Mouse (Mus musculus) urinary bladder, postnatal 25 days (tissue): ENCODE results near the gene Med23.

Experiments
- DNase-seq: peaks from one replicate; pipeline ENCODE4 v3.0.0; 2022; ENCODE audit warnings: low spot score

Med23 gene

DNA sequence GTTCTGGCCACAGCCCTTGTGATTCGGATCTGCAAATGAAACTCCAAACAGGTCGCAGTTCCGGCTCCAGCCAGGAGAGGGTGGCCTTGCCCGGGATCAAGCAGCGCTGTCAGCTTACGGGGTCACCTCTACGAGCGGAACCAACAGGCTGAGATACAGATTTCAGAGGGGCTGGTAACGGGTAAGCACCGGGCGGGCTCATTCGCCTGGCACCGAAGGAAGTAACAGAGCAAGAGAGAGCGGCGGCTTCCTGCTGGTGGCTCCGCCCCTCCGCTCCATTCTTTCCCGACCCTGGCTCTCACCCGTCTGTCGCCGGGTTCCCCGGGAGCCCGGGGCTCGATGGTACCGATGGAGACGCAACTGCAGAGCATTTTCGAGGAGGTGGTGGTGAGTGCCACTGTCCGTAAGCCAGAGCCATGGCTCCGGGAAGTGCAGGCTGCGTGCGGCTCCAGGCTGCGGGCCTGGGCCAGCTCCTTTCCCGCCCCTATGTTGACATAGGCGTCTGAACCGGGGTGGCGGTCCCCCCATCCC lies at the start of gene Med23:
Gene Med23, plus strand, starts transcription at position 227 of the 531 bp plus-strand sequence.
- DNase-seq, result peak; percentile 97

DNA sequence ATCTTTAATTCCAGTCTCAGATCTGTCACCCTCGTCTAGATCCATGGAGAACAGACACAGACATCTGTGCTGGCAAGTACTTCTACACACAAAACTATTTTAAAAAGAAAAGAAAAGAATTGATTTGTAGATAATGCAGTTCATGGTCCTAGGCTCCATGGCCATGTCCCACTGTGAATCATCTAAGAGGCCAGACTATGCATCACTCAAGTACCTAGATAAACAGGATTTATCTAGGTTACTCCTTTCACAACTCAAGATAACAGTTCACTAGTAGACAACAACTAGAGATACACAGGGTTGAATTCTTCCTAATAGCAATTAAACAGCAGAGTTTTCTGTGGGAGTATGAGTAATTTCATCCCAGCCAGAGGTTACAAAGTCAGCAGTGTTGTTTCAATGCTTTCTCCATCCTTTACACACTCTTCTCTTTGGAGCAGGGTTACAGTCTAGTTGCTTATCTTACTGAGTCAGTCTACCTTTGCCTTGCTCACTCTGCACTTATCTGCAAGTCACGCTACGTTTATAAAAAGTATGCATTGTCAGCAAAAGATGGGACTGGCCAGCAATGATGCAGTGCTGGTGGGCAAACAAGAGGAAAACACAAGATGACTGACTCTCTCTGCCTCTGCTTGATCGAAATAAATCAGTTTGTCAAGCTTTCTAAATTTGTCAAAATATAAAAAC lies 47.7 kb upstream of the Med23 start:
- DNase-seq, result no peak

DNA sequence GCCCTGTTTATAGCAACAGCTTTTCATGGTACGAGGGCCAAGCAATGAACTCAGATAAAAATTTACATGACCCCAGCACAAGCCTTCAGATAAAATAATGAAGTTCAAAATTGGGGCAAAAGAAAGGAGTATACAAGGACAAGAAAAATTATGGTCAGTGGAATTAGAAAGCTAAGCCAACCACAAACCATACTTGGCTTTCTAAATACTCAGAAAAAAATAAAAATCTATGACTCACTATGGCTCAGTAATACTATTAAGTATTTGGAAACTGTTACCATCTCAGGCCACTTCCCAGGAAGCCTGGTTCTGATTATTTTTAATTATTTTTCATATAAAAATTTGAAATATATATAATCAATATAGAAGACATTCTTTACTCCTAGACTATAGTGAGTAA lies 46.9 kb upstream of the Med23 start:
- DNase-seq, result no peak

DNA sequence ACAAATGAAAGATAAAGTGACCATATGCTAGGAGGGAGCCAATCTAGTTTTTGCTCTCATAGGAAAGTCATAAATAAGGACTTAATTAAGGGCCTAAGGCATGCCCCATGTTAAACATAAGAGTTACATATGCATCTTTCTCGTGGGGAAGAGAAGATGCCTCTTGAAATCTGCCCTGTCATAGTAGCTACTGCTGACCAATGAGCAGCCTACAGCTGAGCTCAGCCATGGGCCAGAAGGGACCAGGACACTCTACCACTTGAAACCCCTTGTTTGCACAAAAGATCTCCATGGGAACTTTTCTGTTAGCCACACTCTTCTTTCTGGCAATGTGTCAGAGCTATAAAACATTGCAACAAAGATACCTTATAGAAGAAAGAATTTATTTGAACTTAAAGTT lies 46.5 kb upstream of the Med23 start:
- DNase-seq, result no peak

DNA sequence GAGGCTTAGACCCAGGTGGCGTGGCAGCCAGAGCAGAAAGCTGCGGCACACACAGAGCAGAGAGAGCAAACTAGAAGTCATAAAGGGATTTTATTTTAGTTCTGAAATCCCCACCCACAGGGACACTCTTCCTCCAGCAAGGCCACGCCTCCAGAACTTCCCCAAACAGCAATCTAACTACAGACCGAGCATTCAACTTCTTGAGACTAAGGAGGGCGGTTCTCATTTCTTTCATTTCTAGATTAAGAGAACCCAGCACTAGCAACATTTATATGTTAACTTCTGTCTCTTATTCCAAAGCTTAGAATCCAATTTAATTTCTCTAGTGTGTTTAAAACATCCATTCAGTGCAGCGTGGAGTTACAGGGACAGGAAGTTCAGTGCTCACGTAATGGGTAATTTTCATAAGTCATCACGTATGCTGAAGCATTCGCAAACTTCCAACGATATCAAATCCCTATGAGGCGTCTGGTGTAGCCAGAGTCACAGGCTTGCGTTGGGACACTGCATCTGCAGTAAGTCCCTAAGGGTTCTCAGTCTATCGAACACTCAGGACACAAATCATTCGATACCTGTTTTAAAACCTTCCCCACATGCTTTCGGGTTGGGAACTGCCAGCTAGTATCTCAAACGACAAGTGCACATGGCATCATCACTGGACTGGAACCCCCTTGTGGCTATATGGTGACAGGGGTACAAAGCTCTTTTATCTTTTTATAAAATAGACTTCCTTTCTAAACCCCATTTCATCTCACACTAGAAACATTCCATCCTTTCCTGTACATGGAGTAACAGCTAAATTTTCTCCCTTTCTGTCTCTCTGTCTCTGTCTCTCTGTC lies 45.9 kb upstream of the Med23 start:
- DNase-seq, result no peak

DNA sequence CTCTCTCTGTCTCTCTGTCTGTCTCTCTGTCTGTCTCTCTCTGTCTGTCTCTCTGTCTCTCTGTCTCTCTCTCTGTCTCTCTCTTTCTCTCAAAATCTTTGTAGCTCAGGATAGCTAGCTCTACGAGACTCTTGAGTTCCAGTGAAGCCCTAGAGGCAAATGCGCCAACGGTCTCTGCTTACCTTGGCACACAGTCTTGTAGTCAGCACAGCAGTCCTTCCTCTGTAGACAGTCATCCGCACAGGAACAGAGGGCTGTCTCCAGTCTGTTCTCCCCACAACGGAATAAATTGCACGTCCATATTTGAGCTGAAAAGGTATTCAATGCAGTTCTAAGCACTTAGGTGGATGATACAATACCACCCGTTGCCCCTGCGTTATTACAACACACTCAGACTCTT lies 45.2 kb upstream of the Med23 start:
- no peak for DNase-seq

DNA sequence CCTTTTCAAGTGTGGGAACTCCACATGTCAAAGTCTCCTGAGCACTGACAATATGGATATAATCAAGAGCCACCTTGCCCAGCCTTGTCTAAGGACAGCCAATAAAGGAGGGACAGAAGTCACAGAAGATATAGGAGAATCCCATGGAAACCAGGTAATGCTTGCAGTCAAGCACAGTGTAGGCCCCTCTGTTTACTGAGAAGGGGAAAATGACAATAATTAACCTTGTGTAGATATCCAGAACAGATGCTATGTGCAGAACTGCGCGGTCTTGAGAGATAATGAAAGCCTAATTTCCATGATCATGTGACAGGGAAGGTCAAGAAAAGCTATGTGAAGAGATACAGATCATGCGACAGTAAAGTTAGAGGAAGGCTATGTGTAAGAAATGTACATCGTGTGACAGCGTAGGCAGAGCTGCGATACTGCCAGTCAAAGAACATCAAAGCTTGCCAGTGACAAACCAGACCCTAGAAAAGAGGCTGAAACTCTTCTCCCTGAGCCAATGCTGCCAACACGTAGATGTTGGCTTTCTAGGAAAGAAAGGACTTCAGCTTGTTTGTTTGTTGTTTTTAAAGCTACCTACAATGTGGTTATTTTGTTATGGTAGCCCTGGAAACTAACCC lies 44.2 kb upstream of the Med23 start:
- no peak for DNase-seq

DNA sequence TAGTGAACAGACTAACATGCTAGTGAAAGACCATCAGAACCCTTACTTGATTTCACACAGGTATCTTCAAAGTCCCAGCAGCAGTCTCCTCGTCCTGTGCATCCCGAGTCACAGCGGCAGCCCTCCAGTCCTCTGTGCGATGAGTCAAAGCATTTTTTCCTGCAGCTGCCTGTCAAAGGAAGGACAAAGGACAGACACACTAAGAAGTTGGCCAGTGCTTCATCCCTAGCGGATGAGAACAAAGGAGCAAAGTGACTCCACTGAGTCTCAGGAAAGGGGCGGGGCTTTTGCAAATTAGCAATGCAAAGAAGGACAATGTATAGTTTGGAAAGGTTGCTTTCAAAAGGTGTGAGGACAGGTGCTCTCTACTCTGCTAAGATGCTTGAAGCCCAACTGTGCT lies 43.7 kb upstream of the Med23 start:
- no peak for DNase-seq

DNA sequence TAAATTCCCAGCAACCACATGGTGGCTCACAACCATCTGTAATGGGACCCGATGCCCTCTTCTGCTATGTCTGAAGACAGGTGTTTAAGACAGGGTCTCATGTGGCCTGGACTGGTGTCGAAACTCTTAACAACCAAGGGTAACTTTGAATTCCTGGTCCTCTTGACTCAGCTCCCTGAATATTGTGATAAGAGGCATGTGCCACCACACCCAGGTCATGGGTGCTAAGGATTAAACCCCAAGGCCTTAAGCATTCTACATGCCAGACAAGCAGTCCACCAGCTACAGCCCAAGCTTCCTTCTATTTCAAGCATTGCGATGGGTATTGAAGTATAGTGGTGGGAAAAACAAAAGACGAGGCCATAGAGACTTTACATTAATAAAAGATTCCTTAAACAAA lies 41.6 kb upstream of the Med23 start:
- DNase-seq, result no peak

DNA sequence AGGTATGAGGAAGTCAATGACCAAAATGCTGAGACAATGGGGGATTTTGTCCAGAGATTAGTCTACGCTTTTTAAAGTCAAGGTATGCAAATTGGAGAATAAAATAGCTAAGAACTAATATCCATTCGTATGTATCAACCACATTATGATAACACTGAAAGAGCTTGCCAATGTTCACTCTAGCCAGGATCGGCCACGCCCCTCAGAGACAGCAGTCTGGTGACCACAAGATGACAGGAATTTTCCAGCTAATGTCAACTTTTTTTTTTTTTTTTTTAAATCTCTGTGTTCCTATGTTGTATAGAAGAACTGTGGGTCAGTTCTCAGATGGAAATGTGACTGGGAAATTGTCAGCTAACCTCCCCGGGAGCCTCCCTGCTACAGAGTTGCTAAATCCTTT lies 39.3 kb upstream of the Med23 start:
- DNase-seq, result no peak

DNA sequence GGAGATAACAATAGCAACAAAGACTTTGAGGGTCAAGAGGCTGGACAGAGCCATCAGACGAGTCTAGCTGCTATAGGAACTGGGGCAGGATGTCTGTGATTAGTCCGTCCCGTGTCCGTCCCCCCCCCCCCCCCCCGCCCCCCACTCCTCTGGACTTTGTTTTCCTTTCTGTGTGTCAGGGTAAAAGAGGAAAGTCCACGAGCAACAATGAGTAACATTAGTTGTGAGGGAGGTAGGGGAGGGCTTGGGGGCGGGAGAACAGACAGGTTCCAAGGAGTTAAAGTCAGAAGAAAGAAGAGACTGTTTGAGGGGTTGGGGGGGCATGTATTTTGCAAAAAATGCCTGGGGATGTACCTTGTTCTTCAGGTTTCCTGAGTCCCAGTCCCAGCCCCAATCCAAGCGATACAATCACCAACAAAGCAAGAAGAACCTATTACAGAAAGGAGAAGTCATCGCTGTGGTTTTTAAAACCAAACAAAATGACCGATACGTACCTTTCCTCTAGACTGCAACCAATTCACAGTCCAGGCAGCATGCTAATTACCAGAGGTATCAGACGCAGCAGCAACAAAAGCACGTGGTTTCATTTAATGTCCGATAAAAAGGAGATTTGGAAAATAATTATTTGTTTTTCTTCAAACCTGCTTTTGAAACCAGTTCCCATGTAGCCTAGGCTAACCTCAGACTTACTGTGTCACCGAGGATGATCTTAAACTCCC lies 38.2 kb upstream of the Med23 start:
- DNase-seq, result no peak

DNA sequence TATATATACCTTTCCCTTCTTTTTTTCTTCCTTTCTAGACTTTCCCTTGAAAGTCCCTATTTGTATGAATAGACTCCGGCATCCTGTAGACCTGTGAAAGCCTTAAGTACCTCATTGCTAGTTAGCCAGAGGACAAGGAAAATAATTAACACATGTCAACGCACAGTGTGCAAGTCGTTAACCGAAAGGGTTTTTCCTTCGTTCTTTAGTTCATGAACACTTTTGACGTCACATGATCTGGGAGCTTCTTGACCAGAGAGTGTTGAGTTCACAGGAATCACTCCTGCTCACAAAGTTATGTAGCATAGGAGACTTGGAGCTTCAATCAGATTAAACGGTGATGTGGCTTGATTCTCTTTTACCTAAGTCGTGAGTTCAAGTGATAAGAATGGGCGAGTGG lies 37.5 kb upstream of the Med23 start:
- no peak for DNase-seq

DNA sequence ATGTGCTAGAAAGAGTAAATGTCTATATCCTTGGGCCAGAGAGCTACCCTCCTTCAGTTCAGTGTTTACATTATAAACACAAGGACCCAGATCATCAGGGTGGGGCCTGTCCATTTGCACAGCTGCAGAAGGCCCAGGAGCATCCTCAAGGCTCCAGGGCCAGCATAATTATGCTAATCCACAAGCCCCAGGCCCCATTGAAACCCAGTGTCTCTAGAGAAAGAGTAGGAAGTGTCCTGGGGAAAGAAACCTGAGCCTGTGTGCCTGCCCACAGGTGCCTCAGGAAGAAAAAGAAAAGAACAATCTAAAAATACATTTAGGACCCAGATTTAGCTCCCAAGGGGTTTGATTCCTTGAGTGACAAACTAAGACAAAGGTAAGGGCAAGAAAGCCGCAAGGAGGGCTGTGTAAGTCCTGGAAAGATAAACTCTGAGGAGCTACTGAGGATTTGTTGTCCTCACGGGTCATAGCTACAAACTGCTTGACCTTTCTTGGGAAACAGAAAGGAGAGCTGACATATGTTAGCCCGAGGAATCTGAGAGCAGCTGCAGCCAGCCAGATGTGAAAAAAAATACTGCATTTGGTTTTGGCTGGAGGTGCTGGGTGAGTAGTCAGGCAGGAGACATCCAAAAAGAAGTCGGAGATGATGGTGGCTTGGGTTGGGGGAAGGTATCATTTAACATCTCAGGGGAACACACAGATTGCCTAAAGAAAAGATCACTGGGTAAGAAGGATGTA lies 35.0 kb upstream of the Med23 start:
- no peak for DNase-seq

DNA sequence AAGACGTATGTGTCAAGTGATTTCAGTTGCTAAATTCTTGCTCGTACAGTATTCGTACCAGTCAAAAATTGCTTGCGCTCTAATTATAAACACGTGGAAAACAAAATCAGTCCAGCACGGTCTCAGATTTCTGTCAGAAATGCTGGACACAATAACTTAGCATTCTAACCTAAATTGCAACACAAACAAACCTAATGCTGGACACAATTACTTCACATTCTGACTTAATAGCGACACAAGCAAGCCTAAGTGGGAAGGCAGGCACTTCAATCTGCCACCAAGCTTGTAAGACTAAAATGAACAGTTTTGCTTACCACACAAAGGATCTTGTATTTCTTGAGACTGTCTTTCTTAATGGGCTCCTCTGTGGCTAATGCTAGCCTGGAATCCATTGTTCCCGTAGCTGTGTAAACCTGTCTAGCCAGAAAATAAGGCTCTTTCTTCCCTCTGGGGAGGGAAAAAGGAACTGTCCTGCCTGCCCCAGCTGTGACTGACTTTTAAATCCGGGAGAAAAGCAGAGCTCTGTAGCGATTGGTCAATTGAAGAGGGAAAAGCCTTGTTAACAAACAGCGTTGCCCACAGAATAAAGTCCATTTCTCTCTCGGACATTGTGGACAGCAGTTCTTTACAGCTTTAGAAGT lies 34.0 kb upstream of the Med23 start:
- DNase-seq, result no peak

DNA sequence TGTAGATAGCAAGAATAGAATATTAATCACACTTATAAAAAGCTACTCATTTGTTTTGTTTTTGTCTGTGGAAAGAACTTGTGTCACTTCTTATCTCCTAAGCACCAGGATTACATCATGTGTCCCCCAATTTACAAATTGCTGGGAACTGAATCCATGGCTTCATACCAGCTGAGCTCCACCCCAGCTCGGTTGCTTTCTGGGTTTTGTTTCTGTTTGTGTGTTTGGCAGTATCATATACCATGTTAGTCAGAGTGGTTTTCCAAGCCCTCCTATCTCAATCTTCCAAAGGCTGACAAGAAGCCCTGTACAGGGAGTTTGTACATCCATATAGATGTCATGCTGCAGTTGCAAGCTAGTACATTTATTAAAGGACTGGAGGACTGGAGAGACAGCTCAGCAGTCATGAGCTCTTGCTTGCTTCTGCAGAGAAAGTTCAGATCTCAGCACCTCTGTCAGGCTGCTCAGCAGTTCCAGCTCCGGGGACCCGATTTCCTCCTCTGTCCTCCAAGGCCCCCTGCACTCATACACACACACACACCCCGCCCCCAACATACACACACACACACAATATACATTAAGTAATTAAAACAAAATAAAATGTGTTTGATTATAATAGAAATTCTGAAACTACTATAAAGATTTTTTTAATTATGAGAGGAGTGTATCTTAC lies 33.3 kb upstream of the Med23 start:
- DNase-seq, result no peak

DNA sequence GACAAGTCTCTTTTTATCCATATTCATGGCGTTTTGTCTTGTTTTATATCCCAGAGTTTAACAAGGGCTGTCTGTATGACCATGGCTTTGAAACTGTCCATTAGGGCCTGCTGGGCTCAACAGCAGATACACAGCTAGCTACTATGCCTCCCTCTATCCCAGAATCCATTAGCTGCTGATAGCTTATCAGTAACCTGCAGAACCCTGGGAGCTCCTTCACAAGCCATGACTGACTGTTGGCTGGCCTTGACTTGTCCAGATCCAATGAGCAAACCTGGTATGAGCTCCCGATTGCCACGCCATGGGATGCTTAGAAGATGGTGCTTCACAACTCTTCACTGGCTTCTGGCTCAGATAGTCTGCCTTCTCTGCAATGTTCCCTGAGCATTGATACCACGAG lies 29.0 kb upstream of the Med23 start:
- no peak for DNase-seq

DNA sequence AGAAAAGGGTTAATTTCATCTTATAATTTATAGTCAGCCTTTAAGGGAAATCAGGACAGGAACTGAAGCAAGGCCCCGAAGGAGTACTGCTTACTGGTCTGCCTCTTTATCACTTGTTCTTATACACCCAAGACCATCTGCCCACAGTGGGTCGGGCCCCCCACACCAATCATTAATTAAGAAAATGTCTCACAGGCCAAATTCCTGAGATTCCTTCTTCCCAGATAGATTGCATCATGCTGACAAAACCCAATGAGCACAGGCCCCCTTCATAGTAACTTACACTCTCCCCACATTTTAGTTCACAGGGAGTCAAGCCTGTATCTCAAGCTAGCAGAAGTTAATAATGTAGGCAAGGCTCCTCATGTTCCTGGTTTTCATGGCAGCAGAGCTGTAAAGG lies 27.8 kb upstream of the Med23 start:
- no peak for DNase-seq

DNA sequence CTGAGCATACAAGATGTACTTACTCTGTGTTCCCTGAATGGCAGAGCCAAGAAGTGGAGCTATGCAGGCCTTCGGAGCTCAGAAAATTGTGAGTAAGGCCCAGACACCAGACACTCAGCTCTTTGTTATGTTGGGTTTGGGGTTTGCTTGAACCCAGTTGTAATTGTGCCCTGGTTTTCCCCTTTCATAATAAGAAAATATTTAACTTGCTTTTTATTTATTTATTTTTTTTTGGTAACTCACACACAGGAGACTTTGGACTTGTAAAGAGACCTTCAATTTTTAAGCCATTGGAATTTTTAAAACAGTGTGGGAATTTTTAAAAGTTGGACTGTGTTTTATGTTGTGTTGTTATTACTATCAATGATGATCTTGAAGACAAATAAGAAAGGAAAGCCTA lies 27.1 kb upstream of the Med23 start, which contains the start of gene Enpp3:
Gene Enpp3, minus strand, starts transcription at position 148 of the 400 bp plus-strand sequence.
- no peak for DNase-seq

DNA sequence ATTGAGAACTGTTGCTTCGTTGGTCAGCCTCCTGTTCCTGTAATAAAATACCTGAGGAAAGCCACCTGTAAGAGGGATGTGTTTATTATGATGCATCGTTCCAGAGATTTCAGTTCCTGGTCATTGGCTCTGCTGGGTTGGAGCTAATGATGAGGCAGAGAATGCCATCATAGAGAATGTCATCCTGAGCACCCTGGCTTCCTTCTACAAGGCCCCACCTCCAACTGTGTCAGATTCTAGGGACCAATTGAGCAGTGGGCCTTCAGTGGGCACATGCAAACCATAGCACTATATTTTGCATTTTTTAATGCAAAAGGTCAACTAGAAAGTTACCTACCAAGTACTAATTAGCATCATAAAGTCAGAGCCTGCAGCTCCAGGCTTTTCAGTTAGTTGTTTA lies 6.6 kb upstream of the Med23 start:
- no peak for DNase-seq

DNA sequence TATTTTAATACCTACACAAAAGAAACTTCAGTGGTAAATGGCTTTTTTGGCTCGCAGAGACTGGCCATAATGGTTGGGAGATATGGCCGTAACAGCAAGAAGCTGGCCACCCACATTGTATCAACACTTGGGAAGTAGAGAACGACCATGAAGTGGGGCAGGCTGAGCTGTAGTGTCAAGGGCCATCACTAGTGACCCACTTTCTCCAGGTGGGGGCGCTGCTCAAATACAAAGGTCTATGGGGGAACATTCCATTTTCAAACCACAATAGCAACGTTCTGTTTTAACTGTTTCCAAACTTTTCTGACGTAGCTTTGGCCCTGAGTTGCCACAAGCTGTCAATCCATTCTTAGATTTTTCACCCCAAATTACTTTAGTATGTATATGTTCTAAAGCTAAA lies 5.4 kb upstream of the Med23 start:
- DNase-seq, result no peak
